Mouse (Mus musculus) c-Kit-positive CD71-positive TER-119-negative erythroid progenitor cells, embryonic 14.5 days (primary cell): ENCODE data around the gene Scn8a.

Experiments used
- DNase-seq: peaks from one replicate; pipeline ENCODE4 v3.0.0-alpha.2; 2013; ENCODE audit warnings: low read depth

Scn8a gene

DNA sequence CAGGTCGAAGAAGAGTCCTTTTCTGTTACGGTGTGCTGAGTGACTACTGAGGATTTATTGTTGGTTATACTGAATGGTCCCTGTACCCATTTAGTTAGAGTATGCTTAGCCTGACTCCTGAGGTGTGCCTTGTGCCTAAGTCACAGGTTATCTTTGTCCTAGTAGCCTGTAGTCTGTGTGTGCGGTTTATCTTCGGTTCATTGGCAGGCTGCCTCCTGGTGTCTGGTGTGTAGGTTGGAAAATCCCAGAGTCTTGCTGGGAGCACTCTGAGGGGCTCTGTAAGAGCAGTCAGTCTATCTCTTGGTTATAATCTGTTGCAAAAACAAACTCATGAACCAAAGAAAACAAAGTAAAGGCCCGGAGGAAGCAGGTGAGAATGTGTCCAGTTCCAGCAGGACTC is 11.7 kb downstream of the Scn8a start:
- no peak for DNase-seq

DNA sequence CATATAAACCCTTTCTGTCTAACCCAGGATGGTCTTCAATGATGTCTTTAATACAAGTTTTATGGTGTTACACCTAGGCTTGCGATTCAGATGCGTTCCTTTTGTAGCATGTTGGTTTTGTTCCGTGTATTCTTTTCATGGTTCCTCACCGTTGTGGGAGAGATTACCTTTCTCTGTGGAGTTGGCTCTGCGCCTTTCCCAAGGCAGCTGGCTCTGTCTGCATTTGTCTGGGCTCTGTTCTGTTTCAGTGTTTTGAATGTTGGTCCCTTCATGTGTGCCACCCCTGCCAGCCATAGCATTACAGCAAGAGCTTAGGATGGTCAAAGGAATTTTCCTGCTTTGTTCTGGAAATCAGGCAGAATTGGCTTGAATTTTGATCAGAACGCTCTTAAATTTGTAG is 14.8 kb downstream of the Scn8a start:
- no peak for DNase-seq

DNA sequence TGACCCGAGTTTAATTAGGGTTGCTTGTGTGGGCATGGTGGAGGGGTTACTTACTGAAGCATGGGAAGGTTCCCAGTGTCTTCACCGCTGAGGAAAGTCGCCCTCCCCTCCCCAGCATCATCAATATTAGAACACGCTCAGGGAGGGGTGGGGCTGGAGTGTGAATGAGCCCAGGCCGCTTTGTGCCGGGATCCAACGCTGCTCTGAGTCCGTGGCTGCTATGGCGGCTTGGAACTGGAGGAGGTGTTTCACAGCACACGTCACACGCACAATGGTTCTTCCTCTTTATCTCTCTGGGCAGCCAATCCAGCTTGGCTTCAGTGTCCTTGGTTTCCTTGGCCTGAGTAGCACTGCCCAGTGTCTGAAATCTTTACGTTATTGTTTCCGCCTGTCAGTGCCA is 22.3 kb downstream of the Scn8a start:
- DNase-seq: no peak

DNA sequence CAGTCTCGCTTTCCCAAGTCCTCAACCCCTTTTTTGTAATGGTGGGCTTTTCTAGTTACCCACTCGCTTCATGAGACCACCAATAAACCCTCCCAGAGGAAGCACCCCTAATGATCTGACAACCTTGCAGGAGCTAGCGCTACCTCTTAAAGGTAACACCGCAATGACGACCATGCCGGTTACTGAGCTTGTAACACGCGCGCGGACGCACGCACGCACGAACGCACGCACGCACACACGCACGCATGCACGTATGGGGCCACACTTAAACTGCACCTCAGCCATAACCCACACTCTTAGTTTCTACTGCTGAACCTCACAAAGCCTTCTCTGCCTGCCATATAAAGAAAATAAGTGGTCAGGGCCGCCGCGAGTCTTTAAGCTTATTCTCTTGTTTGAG is 26.8 kb downstream of the Scn8a start:
- DNase-seq: no peak

DNA sequence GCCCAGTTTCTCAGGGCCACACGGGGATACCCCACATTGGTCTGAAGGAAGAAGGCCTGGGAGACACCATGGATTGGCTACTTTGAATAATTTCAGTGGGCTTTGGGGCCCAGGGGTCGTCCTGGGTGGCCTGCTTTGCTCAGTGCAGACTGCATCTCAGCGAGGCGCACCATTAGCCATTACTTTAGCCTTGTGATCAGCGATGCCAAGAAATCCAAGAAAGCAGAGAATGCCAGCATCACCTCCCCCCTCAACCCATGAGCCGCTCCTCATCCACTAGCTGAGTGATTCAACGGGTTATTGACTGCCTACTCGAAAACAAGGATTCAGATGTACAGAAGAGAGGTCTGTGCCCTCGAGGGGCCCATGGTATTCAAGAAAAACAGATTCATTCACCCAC is 34.2 kb downstream of the Scn8a start:
- no peak for DNase-seq

DNA sequence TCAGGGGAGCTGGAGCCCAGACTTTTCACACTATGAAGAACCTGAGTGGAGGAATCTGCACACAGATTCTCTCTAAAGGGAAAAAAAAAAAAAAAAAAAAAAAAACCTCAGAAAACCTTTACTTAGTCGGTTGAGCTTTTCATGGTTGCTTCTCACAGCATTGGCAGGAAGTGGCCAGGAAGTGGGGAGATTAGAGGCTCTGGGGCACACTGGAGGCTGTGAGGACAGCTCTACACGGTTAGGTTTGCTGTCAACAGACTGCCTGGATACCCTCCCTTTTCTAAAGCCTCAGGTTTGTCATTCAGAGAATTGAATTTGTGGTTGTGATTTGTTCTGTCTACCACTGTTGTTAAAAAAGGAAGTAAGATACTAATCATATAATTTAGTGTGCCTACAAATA is 35.3 kb downstream of the Scn8a start:
- DNase-seq: no peak

DNA sequence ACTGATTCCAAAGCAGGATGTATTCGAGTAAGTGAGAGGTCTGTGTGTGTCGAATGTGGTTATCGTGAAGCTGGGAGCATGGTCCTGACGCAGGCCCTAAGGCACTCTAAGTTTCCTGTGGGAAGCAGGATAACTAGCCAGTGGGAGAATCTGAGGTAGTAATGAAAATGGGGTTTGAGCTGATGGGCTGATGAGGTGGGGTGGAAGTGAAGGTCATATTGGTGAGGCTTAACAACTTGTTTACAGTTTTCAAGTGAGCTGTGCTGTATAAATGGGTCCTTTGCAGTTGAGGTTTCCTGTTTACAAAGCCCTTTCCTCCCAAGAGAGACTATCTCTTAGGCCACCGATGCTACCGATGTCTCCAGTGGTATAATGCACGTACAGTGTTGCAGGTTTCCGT is 36.1 kb downstream of the Scn8a start:
- DNase-seq: no peak

DNA sequence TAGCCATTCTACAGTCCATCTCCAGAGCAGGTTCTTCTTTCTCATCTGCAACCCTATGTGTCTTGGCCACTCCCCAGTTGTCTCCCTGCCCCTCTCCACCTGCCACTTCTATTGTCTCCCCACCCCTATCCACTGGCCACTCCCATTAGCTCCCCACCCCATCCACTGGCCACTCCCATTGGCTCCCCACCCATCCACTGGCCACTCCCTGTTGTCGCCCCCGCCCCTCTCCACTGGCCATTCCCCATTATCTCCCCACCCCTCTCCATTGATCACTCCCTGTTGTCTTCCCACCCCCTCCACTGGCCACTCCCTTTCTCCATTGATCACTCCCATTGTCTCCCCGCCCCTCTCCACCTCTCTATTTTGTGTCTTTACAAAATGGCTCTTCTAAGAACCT is 39.2 kb downstream of the Scn8a start:
- DNase-seq: no peak

DNA sequence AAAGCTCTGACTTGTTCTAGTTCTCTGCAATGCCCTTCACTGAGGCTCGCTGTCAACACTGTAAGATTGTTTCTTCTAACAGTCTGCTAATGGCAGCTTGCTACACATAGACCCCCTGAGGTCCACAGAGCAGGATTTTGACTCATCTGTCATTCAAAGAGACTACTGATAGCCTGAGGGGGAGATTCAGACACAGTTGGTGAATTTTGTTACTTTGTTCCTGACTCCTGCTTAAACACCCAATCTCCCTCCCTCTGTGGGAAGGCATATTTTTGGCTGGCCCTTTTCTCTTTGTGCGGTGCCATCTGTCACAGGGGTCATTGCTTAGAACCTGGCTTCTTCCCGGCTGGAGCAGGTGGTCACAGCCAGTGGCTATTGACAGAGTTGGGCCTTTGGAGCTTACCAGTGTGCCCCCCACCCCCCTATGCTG is 40.1 kb downstream of the Scn8a start:
- DNase-seq: no peak

DNA sequence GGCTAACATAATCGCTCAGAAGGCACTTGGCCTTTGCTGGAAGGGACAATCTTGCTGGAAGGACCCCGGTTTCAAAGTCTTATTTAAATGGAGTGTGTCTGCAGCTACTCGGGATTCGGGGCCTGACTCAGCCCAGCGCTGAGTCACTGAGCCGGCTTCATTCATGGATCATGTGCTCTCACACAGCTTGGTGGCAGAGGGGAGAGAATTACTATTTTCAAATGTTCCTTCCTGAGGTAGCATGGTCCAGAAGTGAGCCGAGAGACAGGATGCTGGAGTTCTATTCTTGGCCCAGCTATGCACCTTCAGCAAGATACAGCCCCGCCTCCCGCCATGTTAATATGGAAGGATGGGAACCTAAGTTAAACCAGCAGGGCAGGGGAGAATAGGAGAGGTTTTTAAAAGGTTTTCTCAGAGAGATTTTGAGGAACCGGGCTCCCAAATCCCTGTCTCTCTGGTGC is 40.8 kb downstream of the Scn8a start:
- no peak for DNase-seq

DNA sequence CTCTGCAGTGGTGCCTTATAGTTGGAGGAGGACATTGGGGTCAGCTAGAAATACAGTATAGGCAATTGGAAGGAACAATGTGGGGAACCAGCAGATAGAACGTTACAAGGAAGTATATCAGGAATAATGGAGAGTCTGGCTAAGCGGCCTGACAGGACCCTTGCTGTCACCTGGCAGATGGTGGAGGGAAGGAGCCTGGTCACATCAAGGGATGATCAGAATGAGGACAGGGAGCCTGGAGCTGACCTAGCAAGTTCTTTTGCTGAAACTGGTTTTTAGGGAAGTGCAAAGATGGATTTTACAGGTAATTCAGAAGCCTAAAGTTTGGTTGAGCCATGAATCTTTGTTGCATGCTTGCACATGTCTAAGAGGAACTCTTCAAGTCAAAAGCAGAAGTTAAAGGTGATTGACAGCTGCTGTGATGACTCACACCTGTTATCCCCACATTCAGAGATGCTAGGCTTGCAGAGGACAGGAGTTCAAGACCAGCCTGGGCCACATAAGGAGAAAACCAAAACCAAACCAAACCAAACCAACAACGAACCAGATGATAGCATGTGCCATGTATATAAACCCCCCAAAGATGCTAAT is 43.1 kb downstream of the Scn8a start:
- no peak for DNase-seq

DNA sequence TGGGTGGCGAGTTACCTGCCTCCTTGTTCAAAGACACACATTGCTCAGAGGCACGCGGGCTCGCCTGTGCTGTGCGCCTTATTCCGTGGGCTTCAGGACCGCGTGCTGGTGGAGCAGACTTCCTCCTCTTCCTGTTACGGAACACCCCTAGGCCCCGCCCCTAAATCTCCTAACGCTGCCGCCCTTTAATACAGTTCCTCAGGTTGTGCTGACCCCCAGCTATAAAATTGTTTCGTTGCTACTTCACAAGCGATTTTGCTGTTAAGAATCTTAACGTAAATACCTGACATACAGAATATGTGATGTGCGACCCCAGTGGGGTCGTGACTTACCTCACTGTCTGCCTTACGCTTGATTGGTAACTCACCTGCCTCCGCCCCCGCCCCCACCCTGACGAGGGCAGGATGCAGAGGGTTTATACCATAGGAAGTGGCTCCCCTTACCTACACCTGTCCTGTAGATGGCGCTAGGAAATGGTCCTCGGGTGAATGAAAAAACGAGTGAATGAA is 45.1 kb downstream of the Scn8a start:
- DNase-seq: no peak

DNA sequence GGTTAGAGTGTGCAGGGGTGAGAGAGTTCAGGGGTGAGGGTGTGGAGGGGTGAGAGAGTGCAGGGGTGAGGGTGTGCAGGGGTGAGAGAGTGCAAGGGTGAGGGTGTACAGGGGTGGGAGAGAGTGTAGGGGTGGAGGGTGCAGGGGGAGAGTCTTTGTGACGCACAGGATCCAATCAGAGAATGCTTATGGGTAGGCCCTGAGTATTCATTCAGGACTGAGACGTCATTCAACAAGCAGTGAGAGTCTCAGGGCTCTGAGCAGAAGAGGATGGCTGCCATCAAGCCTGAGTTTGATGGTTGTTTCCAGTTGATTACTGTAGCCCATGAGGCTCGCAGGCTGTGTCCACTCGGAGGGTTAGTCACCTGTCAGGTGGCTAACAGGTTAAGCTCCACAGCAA is 48.4 kb downstream of the Scn8a start:
- DNase-seq: no peak

DNA sequence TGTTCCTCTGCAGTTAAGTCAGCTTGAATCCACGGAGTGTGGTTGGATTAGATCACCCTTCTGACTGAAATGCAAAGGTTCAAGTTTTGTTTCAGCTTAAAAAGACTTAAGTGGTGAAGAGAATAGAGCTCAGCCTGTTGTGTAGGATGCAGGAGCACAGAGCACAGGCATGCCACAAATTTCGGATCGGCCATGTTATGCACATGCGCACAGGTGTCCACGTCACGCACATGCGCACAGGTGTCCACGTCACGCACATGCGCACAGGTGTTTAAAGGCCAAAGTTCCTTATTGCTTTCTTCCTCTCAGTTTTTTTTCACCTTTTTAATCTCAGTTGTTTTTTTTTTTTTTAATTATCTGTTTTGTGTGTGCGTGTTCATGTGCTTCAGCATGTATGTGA is 52.6 kb downstream of the Scn8a start:
- DNase-seq: no peak

DNA sequence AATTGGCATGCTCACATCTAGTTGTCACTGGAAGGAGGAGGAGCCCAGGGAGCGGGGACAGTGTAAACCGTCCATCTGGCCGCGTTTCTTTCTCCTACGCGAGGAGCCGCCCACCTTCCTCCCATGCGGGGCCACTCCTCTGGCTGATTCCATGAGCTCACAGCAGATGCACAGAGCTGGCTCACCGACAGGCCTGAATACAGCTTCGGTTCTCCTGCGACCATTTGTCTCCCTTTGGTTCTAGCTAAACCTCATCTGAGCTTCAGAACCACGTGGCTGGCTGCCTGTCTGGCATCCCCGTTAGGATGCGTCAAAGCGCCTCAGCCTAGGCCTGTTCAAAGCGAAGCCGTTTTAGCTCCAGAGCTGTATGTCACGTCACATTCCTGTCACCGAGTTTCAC is 53.8 kb downstream of the Scn8a start:
- DNase-seq: no peak

DNA sequence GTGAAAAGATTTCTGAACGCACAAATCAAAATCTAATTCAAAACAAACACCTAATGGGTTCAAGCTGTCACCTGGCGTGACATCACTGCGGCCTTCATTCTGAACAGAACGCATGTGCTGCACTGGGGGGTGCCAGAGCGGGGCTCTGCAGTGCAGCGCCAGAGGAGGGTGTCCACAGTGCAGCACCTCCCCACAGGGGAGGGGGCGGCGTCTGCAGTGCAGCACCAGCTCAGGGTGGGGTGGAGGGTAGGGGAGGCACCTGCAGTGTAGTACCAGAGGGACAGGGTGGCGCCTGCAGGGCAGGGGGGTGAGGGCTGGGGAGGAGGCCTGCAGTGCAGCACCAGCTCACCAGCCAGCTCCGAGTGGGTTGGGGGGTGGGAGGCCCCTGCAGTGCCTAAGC is 55.3 kb downstream of the Scn8a start:
- DNase-seq: no peak

DNA sequence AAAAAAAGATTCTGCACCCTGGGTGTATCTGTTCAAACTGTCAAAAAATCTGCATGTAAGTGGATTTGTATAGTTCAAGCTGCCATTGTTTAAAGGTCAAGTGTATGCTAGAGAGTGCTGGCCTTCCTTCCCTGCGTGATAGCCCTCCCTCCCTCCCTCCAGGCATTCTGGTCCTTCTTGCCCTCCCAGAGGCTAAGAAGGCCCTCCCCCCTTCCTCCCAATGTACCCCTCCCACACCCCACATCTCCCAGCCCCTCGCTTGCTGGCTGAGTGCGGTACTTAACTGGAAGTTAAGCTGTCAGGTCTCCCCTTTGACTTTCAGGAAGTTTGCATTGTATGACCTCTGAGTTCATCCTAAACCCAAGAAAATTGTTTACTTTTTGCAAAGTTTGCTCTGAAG is 60.8 kb downstream of the Scn8a start:
- no peak for DNase-seq

DNA sequence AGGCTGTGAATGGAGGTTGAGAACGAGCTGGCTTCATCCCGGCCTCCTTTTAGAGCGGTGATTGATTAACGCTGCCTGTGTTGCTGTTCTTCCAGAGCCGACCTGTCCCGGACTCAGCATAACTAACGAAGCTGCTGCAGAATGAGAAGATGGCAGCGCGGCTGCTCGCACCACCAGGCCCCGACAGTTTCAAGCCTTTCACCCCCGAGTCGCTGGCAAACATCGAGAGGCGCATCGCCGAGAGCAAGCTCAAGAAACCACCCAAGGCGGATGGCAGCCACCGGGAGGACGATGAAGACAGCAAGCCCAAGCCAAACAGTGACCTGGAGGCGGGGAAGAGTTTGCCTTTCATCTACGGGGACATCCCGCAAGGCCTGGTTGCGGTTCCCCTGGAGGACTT is 66.5 kb downstream of the Scn8a start:
- DNase-seq: no peak

DNA sequence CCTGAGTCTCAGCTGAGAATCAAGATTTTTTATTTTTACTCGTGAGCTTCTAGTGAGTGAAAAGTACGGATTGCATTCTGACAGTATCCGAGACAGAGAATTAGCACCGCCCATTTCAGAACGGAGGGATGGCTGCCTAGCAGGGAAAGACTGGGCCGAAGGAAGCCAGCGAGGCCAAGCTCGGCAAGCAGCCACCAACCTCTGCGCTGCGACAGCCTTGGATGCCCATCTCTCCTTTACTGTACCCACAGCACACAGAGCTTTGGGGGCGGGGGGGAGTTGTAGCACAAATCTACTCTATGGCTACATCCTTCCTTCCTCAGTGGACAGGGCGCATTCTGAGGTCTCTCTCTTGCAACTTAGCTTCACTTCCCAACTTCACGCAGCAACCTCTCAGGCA is 78.7 kb downstream of the Scn8a start:
- no peak for DNase-seq

DNA sequence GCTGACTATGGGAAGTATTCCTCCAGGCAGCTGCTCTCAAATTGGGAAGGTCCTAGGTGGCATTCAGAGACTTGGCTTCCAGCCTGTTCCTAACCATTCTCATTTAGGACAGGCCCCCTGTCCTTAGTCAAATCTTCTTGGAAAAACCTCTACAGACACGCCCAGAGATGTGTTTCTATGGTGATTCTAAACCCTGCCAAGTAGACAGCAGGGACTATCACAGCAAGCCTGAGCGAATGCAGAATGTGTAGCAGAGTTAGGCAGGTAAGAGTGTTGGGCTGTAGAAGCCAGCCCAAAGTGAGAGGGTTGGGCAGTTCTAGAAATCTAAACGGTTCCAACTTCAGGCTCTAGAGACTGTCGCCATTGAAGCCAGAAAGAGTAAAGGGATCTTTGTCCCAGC is 79.5 kb downstream of the Scn8a start:
- no peak for DNase-seq

DNA sequence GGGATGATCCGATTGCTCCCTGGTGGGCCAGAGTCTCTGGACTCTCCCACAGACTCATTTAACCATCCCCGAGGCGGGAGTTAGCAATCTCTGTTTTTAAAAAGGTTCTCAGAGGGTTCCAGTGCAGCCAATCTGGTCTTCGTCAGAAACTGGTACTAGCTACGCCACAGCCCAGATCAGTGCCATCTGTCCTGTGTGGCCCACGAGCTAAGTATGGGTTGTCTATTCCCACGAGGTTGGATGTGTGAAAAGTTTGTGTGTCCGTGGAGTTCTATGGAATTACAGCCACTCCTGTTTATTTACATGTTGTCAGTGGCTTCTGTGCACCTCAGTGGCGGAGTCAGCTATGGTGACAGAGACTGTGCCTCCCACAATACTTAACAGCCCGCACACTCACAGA is 81.8 kb downstream of the Scn8a start:
- no peak for DNase-seq

DNA sequence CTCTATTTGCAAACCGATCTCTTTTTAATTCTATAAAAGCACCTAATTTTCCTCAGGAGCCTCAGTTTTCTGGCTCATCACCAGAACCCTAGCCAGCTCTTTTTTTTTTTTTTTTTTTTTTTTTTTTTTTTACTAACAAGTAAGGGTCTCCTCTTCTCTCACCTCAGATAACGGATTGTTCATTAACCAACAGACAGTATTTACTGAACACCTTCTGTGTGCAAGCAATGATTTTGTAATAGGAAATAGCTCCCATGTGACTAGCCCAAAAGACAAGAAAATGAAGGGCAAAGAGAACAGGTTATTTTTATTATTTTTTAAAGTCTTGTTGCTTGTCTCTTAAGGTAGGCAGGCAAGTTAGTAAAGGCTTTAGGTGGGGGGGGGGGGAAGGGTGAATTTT is 82.6 kb downstream of the Scn8a start:
- DNase-seq: no peak

DNA sequence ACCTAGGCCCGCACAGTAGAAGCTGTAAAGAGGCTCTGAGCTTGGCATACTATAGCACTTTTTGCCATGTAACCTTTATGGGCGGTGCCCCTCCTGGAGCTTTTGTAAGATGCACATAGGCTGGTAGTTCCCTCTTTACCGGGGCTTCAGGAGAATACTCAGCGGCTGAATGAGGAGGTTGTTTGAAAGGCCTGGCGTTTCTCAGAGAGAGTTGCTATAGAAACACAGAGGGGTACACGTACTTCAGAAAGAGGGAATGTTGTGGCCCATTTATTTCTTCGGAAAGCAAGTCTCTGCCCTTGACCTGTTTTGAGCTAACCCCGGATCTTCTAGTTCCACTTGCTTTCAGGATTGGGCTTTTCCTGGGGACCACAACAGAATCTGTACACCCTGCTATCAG is 83.2 kb downstream of the Scn8a start:
- no peak for DNase-seq

DNA sequence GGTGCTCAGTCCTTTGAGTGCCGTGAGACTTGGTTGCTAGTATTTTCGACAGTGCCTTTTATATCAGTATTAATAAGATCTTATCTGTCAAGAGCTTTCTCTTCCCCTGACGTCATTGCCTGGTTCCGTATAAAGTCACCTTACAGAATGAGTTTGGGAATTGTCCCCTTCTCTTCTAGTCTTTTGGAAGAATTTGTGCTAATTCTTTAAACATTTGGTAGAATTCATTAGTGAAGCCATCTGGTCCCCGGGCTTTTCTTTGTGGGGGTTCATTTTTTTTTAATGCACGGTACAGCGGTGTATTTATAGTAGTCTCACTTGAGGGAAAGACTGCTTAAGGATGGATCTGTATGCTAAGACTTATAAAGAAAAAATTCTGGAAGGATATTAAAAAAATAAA is 84.3 kb downstream of the Scn8a start:
- no peak for DNase-seq

DNA sequence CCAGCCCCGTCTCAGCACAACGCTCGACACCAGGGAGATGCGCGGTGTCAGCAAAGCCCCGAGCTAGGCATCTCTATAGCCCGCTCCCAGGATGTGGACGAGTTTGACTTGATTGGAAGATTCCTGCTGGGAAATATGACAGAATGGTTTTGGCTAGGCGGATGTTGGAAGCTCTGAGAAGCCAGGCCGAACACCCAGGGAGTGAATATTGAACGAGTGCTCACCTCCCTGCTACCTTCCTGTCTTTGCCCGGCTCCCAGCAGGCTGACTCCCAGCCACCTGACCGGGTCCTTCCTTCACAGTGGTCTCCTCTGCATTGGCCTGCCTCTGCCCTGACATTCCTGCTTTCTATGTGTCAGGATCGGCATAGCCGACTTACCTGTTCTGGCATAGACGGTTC is 85.1 kb downstream of the Scn8a start:
- no peak for DNase-seq
